Mouse (Mus musculus) lung, adult 2 months (tissue): ENCODE measurements around the gene Ssmem1.

Source experiments
- CTCF ChIP-seq: fragments of 200-500 bp; IDR thresholded peaks from 2 replicates; pipeline ENCODE4 v1.5.1; 2011; ENCODE audit warnings: mild to moderate bottlenecking, low read length, control low read depth; ENCODE audit not compliant: insufficient read depth
- POLR2A ChIP-seq: fragments of 200-500 bp; IDR thresholded peaks from 2 replicates; pipeline ENCODE4 v1.6.1; 2011; ENCODE audit warnings: low read depth, mild to moderate bottlenecking, control low read depth, low read length, borderline replicate concordance; ENCODE audit errors: extremely low read depth

DNA sequence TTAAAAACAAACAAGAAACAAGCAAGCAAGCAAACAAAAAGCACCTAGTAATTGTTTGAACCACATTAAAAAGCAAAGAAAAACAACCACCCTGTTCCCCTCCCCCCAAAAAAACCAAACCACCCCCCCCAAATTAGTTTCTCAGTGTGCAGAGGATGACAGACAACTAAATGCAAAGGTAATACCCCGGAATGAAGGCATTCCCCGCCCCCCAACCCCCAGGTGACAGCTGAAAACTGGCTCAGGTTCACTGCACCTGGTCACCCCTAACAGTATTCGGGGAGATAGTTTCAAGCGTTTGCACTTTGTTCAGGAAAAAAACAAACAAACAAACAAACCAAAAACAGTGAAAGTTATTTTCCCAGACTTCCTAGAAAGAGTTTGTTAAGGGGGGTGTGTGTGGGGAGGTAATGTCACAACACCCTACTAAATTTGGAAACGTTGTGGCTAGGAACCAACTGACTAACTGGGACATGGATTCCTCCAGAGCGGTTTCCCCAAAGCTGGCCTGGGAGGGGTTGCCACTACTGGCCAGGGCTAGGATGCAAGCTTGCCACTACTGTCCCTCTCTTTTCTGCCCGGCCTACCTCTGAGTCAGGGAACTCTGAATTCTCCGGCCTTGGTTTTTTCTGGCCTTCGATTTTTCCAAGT lies 38.1 kb downstream of the Ssmem1 start:
- TF ChIP-seq POLR2A (no peak), CTCF (no peak)
